15 mouse cellular contexts compared by ENCODE assay signal in genomic region chr10:3975898-3976622, GRCm38 (mm10). TPM values are rescaled to one million over a fixed set of nuclear protein-coding genes. Genes with fewer than 3 reads are reported as not detected.
DNase-seq lines count a peak whose midpoint lies in the region; ATAC-seq and TF ChIP-seq lines count a peak whose summit lies in the region.
"Had no signal": no experiment of that assay in that cellular context is flagged by ENCODE, and none has a peak within 500 bp of the region (broad histone marks: within the 10 kb centered on the region; RNA-seq: fewer than 3 reads in every experiment).

No protein-coding gene starts in this region.

- no peaks in the 10 kb centered on the region for H3K27me3 ChIP-seq in megakaryocyte, embryonic 14.5 days (replicated peaks)
- no peaks in the 10 kb centered on the region for H3K27me3 ChIP-seq in liver, embryonic 14.5 days (ENCODE audit: control insufficient read depth, insufficient read depth, low read length)
- H3K27me3 ChIP-seq in hindbrain, postnatal 0 days (ENCODE audit: insufficient read depth, low read length): no peaks in the 10 kb centered on the region
- H3K27me3 ChIP-seq: embryonic facial prominence, embryonic 13.5 days; heart, embryonic 15.5 days; lung, embryonic 15.5 days had no signal

- H3K36me3 ChIP-seq in megakaryocyte, embryonic 14.5 days (replicated peaks; ENCODE audit: low read length): peaks cover 42% of the 10 kb centered on the region
- H3K36me3 ChIP-seq in liver, embryonic 14.5 days (replicated peaks; ENCODE audit: control insufficient read depth, insufficient read depth, low read depth): peaks cover 27% of the 10 kb centered on the region
- H3K36me3 ChIP-seq in hindbrain, postnatal 0 days (ENCODE audit: insufficient read depth, low read length): peaks cover 4% of the 10 kb centered on the region; the same call in 1 of the 2 replicates

- H3K27ac ChIP-seq in liver, embryonic 14.5 days: peak overlapping the region; percentile 90
- no peak overlapping the region for H3K27ac ChIP-seq in hindbrain, postnatal 0 days
- H3K27ac ChIP-seq: embryonic facial prominence, embryonic 13.5 days; heart, embryonic 15.5 days; lung, embryonic 15.5 days had no signal

- no peaks in the 10 kb centered on the region; the same call in 1 of the 2 replicates for H3K9me3 ChIP-seq in megakaryocyte, embryonic 14.5 days
- H3K9me3 ChIP-seq in liver, embryonic 14.5 days (ENCODE audit: control insufficient read depth, low read length): no peaks in the 10 kb centered on the region
- H3K9me3 ChIP-seq in hindbrain, postnatal 0 days (ENCODE audit: low read length): no peaks in the 10 kb centered on the region
- H3K9me3 ChIP-seq: embryonic facial prominence, embryonic 13.5 days; heart, embryonic 15.5 days; lung, embryonic 15.5 days had no signal

- H3K9ac ChIP-seq in liver, embryonic 14.5 days (replicated peaks): peak overlapping the region; percentile 94
- H3K9ac ChIP-seq in hindbrain, postnatal 0 days (replicated peaks; ENCODE audit: low read length): no peak overlapping the region
- H3K9ac ChIP-seq: forebrain, postnatal 0 days; heart, embryonic 15.5 days; lung, embryonic 15.5 days had no signal

- WGBS in liver, embryonic 14.5 days (ENCODE audit: insufficient replicate concordance): 43% methylated on average over 6 of the region's 6 CpGs
- WGBS in hindbrain, postnatal 0 days: 85% methylated on average over 6 of the region's 6 CpGs

- TF ChIP-seq EP300 in liver, embryonic 14.5 days (IDR thresholded peaks at IDR 0.05; ENCODE audit: low read depth): no peak

- peak overlapping the region; percentile 79 for H3K4me3 ChIP-seq in megakaryocyte, embryonic 14.5 days (replicated peaks)
- no peak overlapping the region for H3K4me3 ChIP-seq in liver, embryonic 14.5 days (ENCODE audit: insufficient read depth in 1 of 2, low read depth in 2 of 2, low read length in 2 of 2)
- H3K4me3 ChIP-seq in hindbrain, postnatal 0 days (ENCODE audit: low read length): no peak overlapping the region
- H3K4me3 ChIP-seq: embryonic facial prominence, embryonic 13.5 days; heart, embryonic 15.5 days; lung, embryonic 15.5 days had no signal

- DNase-seq in cerebellum, adult 9-10 months: peak; percentile 40
- DNase-seq in cerebellum, postnatal 14 days: no peak
- peak; percentile 55 to 60 (median 59) for DNase-seq in liver, embryonic 14.5 days (ENCODE audit: low read depth in 3 of 3, low spot score in 3 of 3)
- DNase-seq in hindbrain, postnatal 0 days (ENCODE audit: low spot score): no peak
- DNase-seq in layer of hippocampus, adult 11-12 months (ENCODE audit: low spot score): no peak
- no peak for DNase-seq in heart, postnatal 25 days (ENCODE audit: low spot score)
- DNase-seq: adrenal gland, postnatal 25 days; forebrain, postnatal 0 days; kidney, adult 11 months; thymus, postnatal 4 days had no signal

- intact Hi-C loops in heart, postnatal 25 days (cut with DNase I): no loop called here

- ATAC-seq in megakaryocyte, adult 5-6 weeks (ENCODE audit: poor library complexity, severe bottlenecking): no peak
- no peak for ATAC-seq in liver, embryonic 14.5 days (ENCODE audit: insufficient read depth)
- no peak for ATAC-seq in hindbrain, postnatal 0 days
- ATAC-seq: forebrain, postnatal 0 days had no signal

- H3K4me2 ChIP-seq in liver, embryonic 14.5 days (ENCODE audit: low read depth): peak overlapping the region; percentile 99
- H3K4me2 ChIP-seq in hindbrain, postnatal 0 days (ENCODE audit: low read depth, low read length): no peak overlapping the region
- H3K4me2 ChIP-seq: embryonic facial prominence, embryonic 13.5 days; heart, embryonic 15.5 days; lung, embryonic 15.5 days had no signal

- peaks cover 83% of the 10 kb centered on the region for H3K4me1 ChIP-seq in megakaryocyte, embryonic 14.5 days
- peaks cover 31 to 34% of the 10 kb centered on the region in 2 experiments for H3K4me1 ChIP-seq in liver, embryonic 14.5 days (replicated peaks; ENCODE audit: control insufficient read depth in 2 of 2, insufficient read depth in 2 of 2, low read length in 1 of 2)
- no peaks in the 10 kb centered on the region for H3K4me1 ChIP-seq in hindbrain, postnatal 0 days (ENCODE audit: insufficient read depth, low read length)

- TF ChIP-seq CTCF in liver, embryonic 14.5 days (IDR thresholded peaks at IDR 0.05; ENCODE audit: low read depth): no peak
- no peak for TF ChIP-seq CTCF in hindbrain, postnatal 0 days (IDR thresholded peaks at IDR 0.05; ENCODE audit: low read depth)

RNA-seq across cellular contexts. Expression of gene Mthfd1l, which starts 3.1 kb away (rescaled TPM):
- polyA plus RNA-seq in megakaryocyte, embryonic 14.5 days (2012; ENCODE audit: insufficient read depth, low replicate concordance): 9.2 and 11.9 TPM in 2 replicates
- total RNA-seq in megakaryocyte, adult 5-6 weeks (2015): 17.9 and 20.9 TPM in 2 replicates
- total RNA-seq in megakaryocyte, adult 5-6 weeks (2017): 75.2 and 76.5 TPM in 2 replicates
- 11.9 and 18.5 TPM in 2 replicates for polyA plus RNA-seq in liver, embryonic 14.5 days (2012; rRNA removed)
- polyA plus RNA-seq in liver, embryonic 14.5 days (2014; fragmentation: Nextera tagmentation; extraction: Ambion mirVana): 19.2 and 21.4 TPM in 2 replicates
- total RNA-seq in hindbrain, postnatal 0 days (2014; rRNA removed): 9.0 and 10.7 TPM in 2 replicates
- 7.4 and 7.6 TPM in 2 replicates for polyA plus RNA-seq in hindbrain, postnatal 0 days (2015; fragmentation: Nextera tagmentation; extraction: Ambion mirVana)
- 1 to 10 TPM in 1 of 2 experiments, under 1 TPM in 1; 0.75 to 1.7 TPM for total RNA-seq in heart, postnatal 25 days (2021)

Comparison
In these comparisons a context has a peak if more than half of its experiments do, and no peak if none do; other contexts are left out.
1. DNase-seq: peak in cerebellum, adult 9-10 months (single experiment) and liver, embryonic 14.5 days (3 of 3); none in cerebellum, postnatal 14 days (0 of 2), hindbrain, postnatal 0 days (single experiment), layer of hippocampus, adult 11-12 months (single experiment) and heart, postnatal 25 days (single experiment).